Mouse (Mus musculus): ENCODE measurements at regions not wholly inside any gene's neighbourhood (a gene's known extent, or its start where the extent isn't known, plus 50 kb on each side); places are given as distances from the start of the nearest gene placed in this dataset.
A peak's percentile ranks its signal among the peaks of the same experiment; 100 is the strongest.

DNA sequence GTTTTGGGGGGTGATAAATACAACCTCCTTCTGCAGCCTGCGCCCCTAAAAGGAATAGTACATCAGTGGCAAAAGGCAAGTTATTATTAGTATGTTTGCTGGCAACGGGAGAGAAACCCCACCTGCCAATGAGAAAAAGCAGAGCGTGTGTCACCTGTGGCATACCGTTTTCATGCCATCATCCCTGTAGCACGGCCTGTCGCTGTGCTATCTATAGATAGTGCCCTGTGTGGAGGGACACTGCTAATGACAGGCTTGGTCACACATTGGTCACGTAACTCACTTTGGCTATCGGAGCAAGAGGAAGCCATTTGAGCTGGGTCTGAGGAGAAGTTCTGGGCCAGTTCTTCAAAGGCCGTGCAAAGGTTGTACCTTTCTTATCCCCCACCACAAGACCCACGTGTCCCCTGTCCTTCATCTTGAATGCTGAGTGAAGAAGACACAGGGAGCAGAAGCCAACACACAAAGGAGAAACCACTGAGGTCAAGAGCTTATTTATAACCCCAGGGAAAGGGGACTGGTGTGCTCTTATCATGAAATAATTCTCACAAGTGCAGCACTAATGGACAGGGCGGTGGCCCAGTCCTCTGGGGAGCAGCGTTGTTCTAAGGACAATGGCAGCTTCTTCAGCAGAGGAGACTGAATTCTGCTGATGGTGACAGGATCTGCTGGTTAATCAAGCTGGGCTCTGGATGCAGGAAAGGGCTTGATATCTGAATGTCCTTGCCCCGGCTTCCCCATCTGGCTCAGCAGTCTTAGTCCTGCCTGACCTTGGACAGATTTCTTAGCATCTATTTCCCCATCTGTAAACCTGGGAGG is 51.9 kb upstream of the Slc38a2 start:
- no peaks in the 10 kb centered on the region for H3K9me3 ChIP-seq (replicated peaks)
- no peak overlapping the region for H3K4me3 ChIP-seq (replicated peaks)
- H3K36me3 ChIP-seq: no peaks in the 10 kb centered on the region
- H3K9ac ChIP-seq: no peak overlapping the region
- H3K27me3 ChIP-seq: no peaks in the 10 kb centered on the region
- WGBS: 87% methylated on average over 13 of the region's 13 CpGs
- peaks cover 7% of the 10 kb centered on the region; the same call in 1 of the 2 replicates for H3K4me1 ChIP-seq
- no peak for ATAC-seq (replicated peaks; ENCODE audit: low FRiP score)
- H3K27ac ChIP-seq: no peak overlapping the region
- H3K4me2 ChIP-seq: no peak overlapping the region

DNA sequence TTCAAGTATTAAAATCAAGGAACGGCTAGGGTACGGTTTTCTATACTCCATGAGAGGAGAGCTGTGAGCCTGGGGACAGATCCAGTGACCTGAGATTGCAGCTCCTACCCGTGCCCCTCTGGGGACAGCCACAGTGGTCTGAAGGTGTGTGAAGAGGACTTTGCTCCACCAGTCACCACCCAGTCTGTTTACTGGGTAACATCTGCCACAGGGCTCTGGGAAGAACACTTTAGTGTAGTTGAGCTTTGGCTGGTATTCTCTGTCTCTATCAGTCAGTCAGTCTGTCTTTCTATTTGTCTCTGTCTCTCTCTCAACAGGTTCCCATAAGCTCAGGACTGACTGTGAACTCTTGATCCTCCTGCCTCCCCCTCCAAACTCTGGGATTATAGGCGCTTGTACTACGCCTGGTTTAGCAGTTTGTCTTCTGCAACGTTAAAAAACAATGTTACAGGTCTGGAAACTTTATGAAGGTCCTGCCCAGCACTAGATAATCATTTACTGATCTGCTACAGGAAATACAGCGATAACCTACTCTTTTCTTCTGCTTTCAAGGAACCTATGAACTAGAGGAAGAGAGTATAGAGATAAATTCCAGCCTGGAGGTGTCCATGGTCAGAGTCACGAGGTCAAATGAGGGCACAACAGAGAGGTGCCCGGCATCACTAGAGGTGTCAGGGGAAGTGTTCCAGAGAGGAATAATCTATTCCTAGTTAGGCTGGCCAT is 50.2 kb upstream of the Slc38a2 start:
- Histone ChIP-seq H3K27me3 (no peaks in the 10 kb centered on the region), H3K9ac (no peak overlapping the region), H3K9me3 (replicated peaks) (no peaks in the 10 kb centered on the region), H3K27ac (peak overlapping the region; percentile 59), H3K36me3 (no peaks in the 10 kb centered on the region), H3K4me2 (no peak overlapping the region), H3K4me3 (replicated peaks) (no peak overlapping the region), H3K4me1 (0 out of 2 replicates have a peak, but pooled peaks cover 3% of the 10 kb centered on the region)
- WGBS: 70% methylated on average over 9 of the region's 9 CpGs
- ATAC-seq (replicated peaks; ENCODE audit: low FRiP score): no peak
